In the genomic region with DNA sequence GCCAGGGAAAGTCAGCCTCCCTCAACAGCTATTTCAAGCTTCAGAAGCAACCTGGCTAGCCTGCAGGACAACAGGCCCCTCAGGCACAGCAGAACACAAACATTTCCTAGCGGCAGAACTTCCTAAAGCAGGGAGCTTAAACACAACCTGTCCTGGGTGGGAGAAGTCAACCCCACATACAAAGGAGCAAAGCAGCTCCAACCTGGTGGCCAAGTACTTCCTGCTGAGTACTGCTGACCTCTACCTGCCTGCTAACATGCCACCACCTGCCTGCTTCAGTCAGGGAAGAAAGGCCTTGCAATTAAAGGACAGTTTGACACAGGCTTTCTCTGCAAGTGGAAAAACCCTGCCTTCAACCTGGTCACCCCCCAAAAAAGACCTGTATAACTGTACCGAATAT, we compare ENCODE assay signal across 14 mouse cellular contexts. TPM values are rescaled to one million over a fixed set of nuclear protein-coding genes. Genes with fewer than 3 reads are reported as not detected.
DNase-seq lines count a peak whose midpoint lies in the region; ATAC-seq and TF ChIP-seq lines count a peak whose summit lies in the region.
"Had no signal": no experiment of that assay in that cellular context is flagged by ENCODE, and none has a peak within 500 bp of the region (broad histone marks: within the 10 kb centered on the region; RNA-seq: fewer than 3 reads in every experiment).

No protein-coding gene starts in this region.

- H3K9me3 ChIP-seq in intestine, embryonic 16.5 days (ENCODE audit: control insufficient read depth, low read length): no peaks in the 10 kb centered on the region
- no peaks in the 10 kb centered on the region for H3K9me3 ChIP-seq in liver, embryonic 15.5 days (replicated peaks)
- H3K9me3 ChIP-seq: forebrain, embryonic 10.5 days; midbrain, embryonic 12.5 days; neural tube, embryonic 12.5 days had no signal

- peak overlapping the region; percentile 41 for H3K4me3 ChIP-seq in lung, adult 2 months (replicated peaks; ENCODE audit: extremely low read depth, low read depth, low read length)
- peak overlapping the region; percentile 62 for H3K4me3 ChIP-seq in intestine, embryonic 16.5 days (ENCODE audit: low read length)
- no peak overlapping the region for H3K4me3 ChIP-seq in liver, embryonic 15.5 days (replicated peaks)
- H3K4me3 ChIP-seq: midbrain, embryonic 12.5 days; neural tube, embryonic 12.5 days had no signal

- no peak for TF ChIP-seq POLR2A in lung, adult 2 months (IDR thresholded peaks at IDR 0.05; ENCODE audit: borderline replicate concordance, extremely low read depth, low read depth, low read length)

- TF ChIP-seq CTCF in lung, adult 2 months (IDR thresholded peaks at IDR 0.05; ENCODE audit: insufficient read depth, low read length): no peak

- H3K4me2 ChIP-seq in intestine, embryonic 16.5 days (ENCODE audit: low read depth, low read length): peak overlapping the region; percentile 71
- H3K4me2 ChIP-seq in liver, embryonic 15.5 days: peak overlapping the region; percentile 55
- H3K4me2 ChIP-seq: midbrain, embryonic 12.5 days; neural tube, embryonic 12.5 days had no signal

- H3K4me1 ChIP-seq in lung, adult 2 months (ENCODE audit: control insufficient read depth, insufficient read depth, low read length): peaks cover 4% of the 10 kb centered on the region; the same call in 1 of the 2 replicates
- peaks cover 37% of the 10 kb centered on the region for H3K4me1 ChIP-seq in intestine, embryonic 16.5 days (ENCODE audit: control insufficient read depth, insufficient read depth, low read length)
- H3K4me1 ChIP-seq in liver, embryonic 15.5 days (replicated peaks): 0 out of 2 replicates have a peak, but pooled peaks cover 5% of the 10 kb centered on the region

- WGBS in lung, adult 2 months: 62% methylated on average over 2 of the region's 2 CpGs
- WGBS in intestine, embryonic 16.5 days: 42% methylated on average over 2 of the region's 2 CpGs
- 51% methylated on average over 2 of the region's 2 CpGs for WGBS in liver, embryonic 15.5 days (ENCODE audit: insufficient replicate concordance)

- peak; percentile 78 for DNase-seq in heart, adult 11 months
- DNase-seq in heart, postnatal 14 days: no peak
- DNase-seq in lung, adult 2 months: no peak
- DNase-seq in lung, postnatal 36 days: no peak
- no peak for DNase-seq in adrenal gland, adult 2 months
- no peak for DNase-seq in embryo, embryonic 11 days
- DNase-seq: left cerebral cortex, postnatal 4 days; right cerebral cortex, adult 18-20 months had no signal

- H3K27me3 ChIP-seq in intestine, embryonic 16.5 days (replicated peaks; ENCODE audit: control insufficient read depth, insufficient read depth, low read length): peaks cover 25% of the 10 kb centered on the region
- peaks cover 59% of the 10 kb centered on the region for H3K27me3 ChIP-seq in liver, embryonic 15.5 days

- H3K36me3 ChIP-seq in intestine, embryonic 16.5 days (ENCODE audit: control insufficient read depth, insufficient read depth, low read length): no peaks in the 10 kb centered on the region
- H3K36me3 ChIP-seq in liver, embryonic 15.5 days (replicated peaks): no peaks in the 10 kb centered on the region
- H3K36me3 ChIP-seq: forebrain, embryonic 10.5 days; midbrain, embryonic 12.5 days; neural tube, embryonic 12.5 days had no signal

- no peak for ATAC-seq in intestine, embryonic 16.5 days
- no peak for ATAC-seq in liver, embryonic 15.5 days (ENCODE audit: insufficient read depth)
- ATAC-seq: hindbrain, embryonic 16.5 days had no signal

- peak overlapping the region; percentile 42; the same call in 1 of the 2 replicates for H3K27ac ChIP-seq in intestine, embryonic 16.5 days (ENCODE audit: low read length)
- no peak overlapping the region for H3K27ac ChIP-seq in liver, embryonic 15.5 days (replicated peaks)
- H3K27ac ChIP-seq: forebrain, embryonic 10.5 days; midbrain, embryonic 12.5 days; neural tube, embryonic 12.5 days had no signal

- intact Hi-C loops in heart, postnatal 14 days (cut with DNase I): no loop called here

- peak overlapping the region; percentile 78 for H3K9ac ChIP-seq in intestine, embryonic 16.5 days (ENCODE audit: low read depth, low read length)
- no peak overlapping the region for H3K9ac ChIP-seq in liver, embryonic 15.5 days
- H3K9ac ChIP-seq: midbrain, embryonic 12.5 days; neural tube, embryonic 12.5 days had no signal

RNA-seq across cellular contexts. Expression of a gene that starts 1.8 kb away (rescaled TPM):
- total RNA-seq in heart, postnatal 14 days (2021): under 1 TPM; 0.19 to 0.22 TPM
- 15.5 and 16.7 TPM in 2 replicates for polyA plus RNA-seq in lung, adult 2 months (2012; rRNA removed)
- 21.8 and 22.7 TPM in 2 replicates for polyA plus RNA-seq in intestine, embryonic 16.5 days (2015; fragmentation: Nextera tagmentation; extraction: Ambion mirVana)
- polyA plus RNA-seq in liver, embryonic 15.5 days (2015; fragmentation: Nextera tagmentation; extraction: Ambion mirVana): 3.2 and 3.4 TPM in 2 replicates
- 1 to 10 TPM in 1 of 2 experiments, under 1 TPM in 1; 0.81 to 1.4 TPM for total RNA-seq in adrenal gland, adult 2 months (2021)
- 0.09 and 0.31 TPM in 2 replicates for polyA plus RNA-seq in adrenal gland, adult 2 months (2012; rRNA removed)
